In the genomic region with DNA sequence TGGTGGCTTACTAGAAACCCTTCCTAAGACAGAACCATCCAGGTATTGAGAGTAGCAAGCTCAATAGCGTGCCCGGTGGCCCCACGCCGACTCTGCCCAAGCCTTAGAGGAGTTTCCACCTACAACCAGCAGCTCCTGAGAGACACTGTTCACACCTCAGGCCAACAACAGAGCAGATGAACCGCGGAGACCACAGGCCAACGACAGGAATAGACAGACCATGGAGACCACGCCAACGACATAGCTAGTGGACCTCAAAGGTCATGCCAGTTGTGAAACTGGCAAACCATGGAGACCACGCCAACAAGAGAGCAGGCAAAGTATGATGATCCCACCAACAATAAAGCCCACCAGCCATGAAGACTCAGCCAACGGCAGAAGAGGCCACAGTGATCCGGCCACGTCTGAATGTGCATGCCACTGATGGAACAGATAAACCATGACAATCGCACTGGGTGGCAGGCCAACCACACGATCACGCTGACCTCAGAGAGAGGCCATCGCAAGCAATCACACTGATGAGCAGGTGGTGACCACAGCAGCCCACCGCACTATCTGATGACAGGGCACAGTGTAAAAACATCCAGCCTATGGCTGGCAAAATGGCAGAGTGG, we compare ENCODE assay signal across 12 mouse cellular contexts. TPM values are rescaled to one million over a fixed set of nuclear protein-coding genes. Genes with fewer than 3 reads are reported as not detected.
DNase-seq lines count a peak whose midpoint lies in the region; ATAC-seq and TF ChIP-seq lines count a peak whose summit lies in the region.
"Had no signal": no experiment of that assay in that cellular context is flagged by ENCODE, and none has a peak within 500 bp of the region (broad histone marks: within the 10 kb centered on the region; RNA-seq: fewer than 3 reads in every experiment).

No protein-coding gene starts in this region.

- no peaks in the 10 kb centered on the region for H3K27me3 ChIP-seq in forebrain, embryonic 12.5 days
- no peaks in the 10 kb centered on the region for H3K27me3 ChIP-seq in forebrain, embryonic 13.5 days
- H3K27me3 ChIP-seq in forebrain, postnatal 0 days (ENCODE audit: insufficient read depth, low read length) = no peaks in the 10 kb centered on the region

- no peak for TF ChIP-seq CTCF in layer of hippocampus, adult 2 months (conservative IDR thresholded peaks at IDR 0.05)
- TF ChIP-seq CTCF in forebrain, postnatal 0 days (IDR thresholded peaks at IDR 0.05; ENCODE audit: low read depth) = no peak

- no peak overlapping the region for H3K4me3 ChIP-seq in forebrain, embryonic 12.5 days (replicated peaks)
- no peak overlapping the region for H3K4me3 ChIP-seq in forebrain, embryonic 13.5 days
- H3K4me3 ChIP-seq in layer of hippocampus, adult 2 months = no peak overlapping the region
- H3K4me3 ChIP-seq in forebrain, postnatal 0 days (ENCODE audit: low read depth, low read length) = no peak overlapping the region

- no peak overlapping the region for H3K9ac ChIP-seq in forebrain, embryonic 12.5 days
- no peak overlapping the region for H3K9ac ChIP-seq in forebrain, embryonic 13.5 days
- H3K9ac ChIP-seq in forebrain, postnatal 0 days = no peak overlapping the region

- 92% methylated on average over 18 of the region's 18 CpGs for WGBS in forebrain, embryonic 12.5 days
- 94% methylated on average over 18 of the region's 18 CpGs for WGBS in forebrain, embryonic 13.5 days
- WGBS in forebrain, postnatal 0 days = 93% methylated on average over 18 of the region's 18 CpGs

- intact Hi-C loops in gastrocnemius, postnatal 14 days (cut with DNase I; ENCODE audit: low total_unique reads) = no loop called here

- H3K4me2 ChIP-seq in forebrain, embryonic 12.5 days = no peak overlapping the region
- no peak overlapping the region for H3K4me2 ChIP-seq in forebrain, embryonic 13.5 days
- no peak overlapping the region for H3K4me2 ChIP-seq in forebrain, postnatal 0 days (ENCODE audit: low read depth)

- H3K4me1 ChIP-seq in forebrain, embryonic 12.5 days = peaks cover 95% of the 10 kb centered on the region
- H3K4me1 ChIP-seq in forebrain, embryonic 13.5 days = peaks cover 100% of the 10 kb centered on the region
- peaks cover 62% of the 10 kb centered on the region for H3K4me1 ChIP-seq in forebrain, postnatal 0 days (ENCODE audit: insufficient read depth)

- no peak for ATAC-seq in forebrain, embryonic 12.5 days (ENCODE audit: low FRiP score)
- no peak for ATAC-seq in forebrain, embryonic 13.5 days
- no peak for ATAC-seq in forebrain, postnatal 0 days
- peak; percentile 37; the same call in 1 of the 2 replicates for ATAC-seq in monocyte, adult 5-6 weeks (replicated peaks; ENCODE audit: insufficient number of reproducible peaks, low FRiP score, low TSS enrichment, poor library complexity, severe bottlenecking)
- ATAC-seq: intestine, embryonic 16.5 days had no signal

- no peaks in the 10 kb centered on the region for H3K36me3 ChIP-seq in forebrain, embryonic 12.5 days (replicated peaks)
- H3K36me3 ChIP-seq in forebrain, embryonic 13.5 days (ENCODE audit: poor library complexity, severe bottlenecking) = no peaks in the 10 kb centered on the region
- no peaks in the 10 kb centered on the region for H3K36me3 ChIP-seq in forebrain, postnatal 0 days (ENCODE audit: insufficient read depth)

- H3K9me3 ChIP-seq in forebrain, embryonic 12.5 days = no peaks in the 10 kb centered on the region
- no peaks in the 10 kb centered on the region for H3K9me3 ChIP-seq in forebrain, embryonic 13.5 days (replicated peaks)
- no peaks in the 10 kb centered on the region for H3K9me3 ChIP-seq in forebrain, postnatal 0 days (ENCODE audit: low read length)

- DNase-seq in layer of hippocampus, adult 2 months (ENCODE audit: low spot score in 2 of 2) = no peak
- DNase-seq in layer of hippocampus, postnatal 25 days (ENCODE audit: extremely low spot score in 1 of 2, low spot score in 1 of 2) = no peak
- DNase-seq in forebrain, postnatal 0 days = no peak
- no peak for DNase-seq in testis, postnatal 14 days (ENCODE audit: low spot score)
- no peak for DNase-seq in gastrocnemius, postnatal 14 days
- DNase-seq: adrenal gland, postnatal 10 days; cerebellum, postnatal 36 days; right cerebral cortex, postnatal 4 days had no signal

- peak overlapping the region; percentile 78; the same call in 1 of the 2 replicates for H3K27ac ChIP-seq in forebrain, embryonic 12.5 days
- H3K27ac ChIP-seq in forebrain, embryonic 13.5 days = no peak overlapping the region
- H3K27ac ChIP-seq in layer of hippocampus, adult 2 months = peak overlapping the region; percentile 96; the same call in 1 of the 2 replicates
- H3K27ac ChIP-seq in forebrain, postnatal 0 days (ENCODE audit: low read depth, low read length) = 0 out of 2 replicates have a peak overlapping the region, but pooled peaks have one; percentile 4

RNA-seq across cellular contexts. Expression of a gene that starts 41.2 kb away (rescaled TPM):
- 26.0 and 27.0 TPM in 2 replicates for polyA plus RNA-seq in forebrain, embryonic 12.5 days (2016; fragmentation: Nextera tagmentation; extraction: Ambion mirVana)
- 25.6 and 27.3 TPM in 2 replicates for polyA plus RNA-seq in forebrain, embryonic 13.5 days (2015; fragmentation: Nextera tagmentation; extraction: Ambion mirVana)
- total RNA-seq in layer of hippocampus, adult 2 months (2021) = 100 to 1,000 TPM; 285 to 307 TPM
- 100 to 1,000 TPM; 229 to 297 TPM for total RNA-seq in layer of hippocampus, postnatal 25 days (2021)
- 12.7 and 13.4 TPM in 2 replicates for total RNA-seq in forebrain, postnatal 0 days (2014; rRNA removed)
- 11.6 and 16.8 TPM in 2 replicates for polyA plus RNA-seq in forebrain, postnatal 0 days (2015; fragmentation: Nextera tagmentation; extraction: Ambion mirVana)
- total RNA-seq in monocyte, adult 5-6 weeks (2017) = 14.4 to 63.8 TPM (median 24.3 TPM) in 3 replicates
- total RNA-seq in gastrocnemius, postnatal 14 days (2021) = 10 to 100 TPM; 85.9 to 97.7 TPM
